Mouse (Mus musculus) liver, adult 2 months (tissue): Measurements from ENCODE around the gene Adgrd1. TPM values are rescaled to one million over a fixed set of nuclear protein-coding genes. Genes with fewer than 3 reads are reported as not detected.

Source experiments
- DNase-seq: peaks from one replicate; pipeline ENCODE4 v3.0.0-alpha.2; 2011; ENCODE audit warnings: low read depth, low spot score; ENCODE audit errors: extremely low read depth
- H3K27ac ChIP-seq: fragments of 200-500 bp; replicated peaks from 2 replicates; pipeline ENCODE4 v1.5.1; 2012; ENCODE audit warnings: low read depth, mild to moderate bottlenecking, control low read depth, inconsistent platforms, low read length; ENCODE audit not compliant: insufficient read depth
- H3K27me3 ChIP-seq: fragments of 200-500 bp; 2 replicates; pipeline ENCODE4 v1.6.1; 2012; ENCODE audit warnings: mild to moderate bottlenecking, moderate library complexity, low read length, inconsistent platforms; ENCODE audit not compliant: control insufficient read depth, insufficient read depth
- H3K36me3 ChIP-seq: fragments of 200-500 bp; 2 replicates; pipeline ENCODE4 v1.6.1; 2012; ENCODE audit warnings: low read length, inconsistent platforms; ENCODE audit not compliant: control insufficient read depth, insufficient read depth
- H3K4me1 ChIP-seq: fragments of 200-500 bp; 2 replicates; pipeline ENCODE4 v1.6.1; 2011; ENCODE audit warnings: low read length; ENCODE audit not compliant: control insufficient read depth, insufficient read depth
- H3K4me3 ChIP-seq: fragments of 200-500 bp; 2 replicates; pipeline ENCODE4 v1.5.1; 2011; ENCODE audit warnings: low read depth, mild to moderate bottlenecking, control low read depth, low read length, moderate library complexity; ENCODE audit not compliant: insufficient read depth
- H3K79me2 ChIP-seq: fragments of 200-500 bp; 2 replicates; pipeline ENCODE4 v1.6.1; 2012; ENCODE audit warnings: inconsistent platforms, mild to moderate bottlenecking, low read length, moderate library complexity; ENCODE audit not compliant: control insufficient read depth, insufficient read depth
- H3K9ac ChIP-seq: fragments of 200-500 bp; 2 replicates; pipeline ENCODE4 v1.6.1; 2012; ENCODE audit warnings: low read depth, mild to moderate bottlenecking, control low read depth, inconsistent platforms, low read length
- CTCF ChIP-seq: fragments of 200-500 bp; IDR thresholded peaks from 2 replicates; pipeline ENCODE4 v1.5.1; 2011; ENCODE audit warnings: low read depth, low read length, control low read depth
- POLR2A ChIP-seq: fragments of 200-500 bp; IDR thresholded peaks from 2 replicates; pipeline ENCODE4 v1.6.1; 2011; ENCODE audit warnings: low read length, control low read depth; ENCODE audit not compliant: insufficient read depth; ENCODE audit errors: extremely low read depth
- WGBS: fragments of 180-500 bp; shearing (Covaris S2); methylation state at CpG from one replicate; pipeline ENCODE4 v1.1.7; 2018; 5-methylcytosine and 5-hydroxymethylcytosine counted together
- polyA plus RNA-seq: library from polyadenylated mRNA; depleted of rRNA; stranded (reverse); fragments of >200 nt; gene quantifications from 2 replicates; pipeline ENCODE4 v1.2.3, GENCODE M21; 2012
- total RNA-seq: library from RNA; depleted of rRNA; stranded (reverse); fragments of >200 nt; gene quantifications from 2 replicates; pipeline ENCODE4 v1.2.3, GENCODE M21; 2014

Adgrd1 gene
- total and polyA plus RNA-seq, 2 experiments: 0.18 to 0.66 TPM

- Histone ChIP-seq H3K4me1 (no peaks in the 10 kb centered on the region), H3K27me3 (no peaks in the 10 kb centered on the region), H3K27ac (no peak overlapping the region), H3K79me2 (no peaks in the 10 kb centered on the region), H3K9ac (no peak overlapping the region), H3K4me3 (no peak overlapping the region), H3K36me3 (no peaks in the 10 kb centered on the region)
- TF ChIP-seq CTCF (no peak), POLR2A (no peak)
- 97% methylated on average over 3 of the region's 3 CpGs for WGBS
- DNase-seq: no peak
Observed at GRCm38 (mm10) chr5:129200132-129200531, 103.6 kb downstream of the Adgrd1 start.

- Histone ChIP-seq H3K4me3 (no peak overlapping the region), H3K79me2 (no peaks in the 10 kb centered on the region), H3K36me3 (no peaks in the 10 kb centered on the region), H3K9ac (no peak overlapping the region), H3K27me3 (no peaks in the 10 kb centered on the region), H3K4me1 (no peaks in the 10 kb centered on the region), H3K27ac (no peak overlapping the region)
- TF ChIP-seq POLR2A: no peak
- no peak for TF ChIP-seq CTCF
- no peak for DNase-seq
Observed at GRCm38 (mm10) chr5:129208279-129208678, 111.7 kb downstream of the Adgrd1 start.

GRCm38 (mm10) chr5:129208845-129209244, 112.3 kb downstream of the Adgrd1 start:
- no peak for DNase-seq
- H3K27me3 ChIP-seq: no peaks in the 10 kb centered on the region
- H3K79me2 ChIP-seq: no peaks in the 10 kb centered on the region
- no peak overlapping the region for H3K9ac ChIP-seq
- H3K4me1 ChIP-seq: no peaks in the 10 kb centered on the region
- H3K36me3 ChIP-seq: no peaks in the 10 kb centered on the region
- H3K4me3 ChIP-seq: no peak overlapping the region
- no peak overlapping the region for H3K27ac ChIP-seq
- 59% methylated on average over 4 of the region's 4 CpGs for WGBS
- TF ChIP-seq CTCF (no peak), POLR2A (no peak)

GRCm38 (mm10) chr5:129211385-129212031, 115.0 kb downstream of the Adgrd1 start:
- H3K4me3 ChIP-seq: no peak overlapping the region
- no peaks in the 10 kb centered on the region for H3K4me1 ChIP-seq
- H3K36me3 ChIP-seq: no peaks in the 10 kb centered on the region
- H3K79me2 ChIP-seq: no peaks in the 10 kb centered on the region
- TF ChIP-seq CTCF (no peak), POLR2A (no peak)
- H3K27me3 ChIP-seq: no peaks in the 10 kb centered on the region
- H3K9ac ChIP-seq: no peak overlapping the region
- 65% methylated on average over 14 of the region's 14 CpGs for WGBS
- no peak overlapping the region for H3K27ac ChIP-seq
- no peak for DNase-seq

GRCm38 (mm10) chr5:129214023-129214422, 117.5 kb downstream of the Adgrd1 start:
- TF ChIP-seq POLR2A (no peak), CTCF (no peak)
- no peak overlapping the region for H3K27ac ChIP-seq
- H3K9ac ChIP-seq: no peak overlapping the region
- no peak overlapping the region for H3K4me3 ChIP-seq
- no peaks in the 10 kb centered on the region for H3K27me3 ChIP-seq
- 55% methylated on average over 9 of the region's 9 CpGs for WGBS
- no peaks in the 10 kb centered on the region for H3K4me1 ChIP-seq
- H3K79me2 ChIP-seq: no peaks in the 10 kb centered on the region
- no peak for DNase-seq
- no peaks in the 10 kb centered on the region for H3K36me3 ChIP-seq

- no peaks in the 10 kb centered on the region for H3K4me1 ChIP-seq
- no peaks in the 10 kb centered on the region for H3K79me2 ChIP-seq
- no peaks in the 10 kb centered on the region for H3K27me3 ChIP-seq
- no peak for DNase-seq
- H3K27ac ChIP-seq: no peak overlapping the region
- no peak overlapping the region for H3K9ac ChIP-seq
- H3K36me3 ChIP-seq: no peaks in the 10 kb centered on the region
- no peak overlapping the region for H3K4me3 ChIP-seq
- TF ChIP-seq CTCF: no peak
- TF ChIP-seq POLR2A: no peak
- WGBS: 93% methylated on average over 2 of the region's 2 CpGs
Observed at GRCm38 (mm10) chr5:129216001-129216400, 119.5 kb downstream of the Adgrd1 start.
